Mouse (Mus musculus): ENCODE measurements around the gene Myom3.

Myom3 gene

GRCm38 (mm10) chr4:135856223-135857091 is 96.9 kb downstream of the Myom3 start:
- DNase-seq (ENCODE audit: low spot score) = peak; percentile 55

- no peak for DNase-seq (ENCODE audit: low spot score)
These were observed 98.2 kb downstream of the Myom3 start for GRCm38 (mm10) chr4:135857597-135858186.
